Mouse (Mus musculus) CD8-positive naive resting alpha-beta T cell, adult 2 months (primary cell): ENCODE measurements at regions not wholly inside any gene's neighbourhood (a gene's known extent, or its start where the extent isn't known, plus 50 kb on each side); places are given as distances from the start of the nearest gene placed in this dataset.

Experiments
- DNase-seq, 2 experiments: peaks; one replicate each; pipeline ENCODE4 v3.0.0; 2022; ENCODE audit warnings: low read depth in 2 of 2, low spot score in 2 of 2

DNA sequence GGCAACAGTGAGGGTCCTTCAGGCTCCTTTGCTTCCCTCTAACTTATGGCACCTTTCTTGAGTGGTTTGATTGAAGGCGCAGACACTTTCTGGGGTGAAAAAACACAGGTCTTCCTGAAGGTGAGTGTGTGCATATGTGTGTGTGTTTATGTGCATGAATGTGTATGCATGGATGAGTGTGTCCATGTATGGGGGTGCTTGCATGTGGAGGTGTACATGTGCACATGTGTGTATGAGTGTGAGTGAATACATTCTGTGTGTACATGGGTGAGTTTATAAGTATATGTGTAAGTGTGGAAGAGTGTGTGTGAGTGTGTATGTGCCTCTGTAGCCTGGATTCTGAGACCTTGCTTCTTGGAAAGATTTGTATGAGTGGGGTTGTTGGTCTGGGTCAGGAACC is 167.5 kb upstream of the Ubash3b start:
- DNase-seq, result no peak

GRCm38 (mm10) chr9:41328480-41328879 is 167.0 kb upstream of the Ubash3b start:
- DNase-seq, result no peak

- DNase-seq, result no peak
These were observed 166.6 kb upstream of the Ubash3b start for GRCm38 (mm10) chr9:41328056-41328455.

GRCm38 (mm10) chr9:41327561-41327960 is 166.1 kb upstream of the Ubash3b start:
- DNase-seq, result no peak

DNA sequence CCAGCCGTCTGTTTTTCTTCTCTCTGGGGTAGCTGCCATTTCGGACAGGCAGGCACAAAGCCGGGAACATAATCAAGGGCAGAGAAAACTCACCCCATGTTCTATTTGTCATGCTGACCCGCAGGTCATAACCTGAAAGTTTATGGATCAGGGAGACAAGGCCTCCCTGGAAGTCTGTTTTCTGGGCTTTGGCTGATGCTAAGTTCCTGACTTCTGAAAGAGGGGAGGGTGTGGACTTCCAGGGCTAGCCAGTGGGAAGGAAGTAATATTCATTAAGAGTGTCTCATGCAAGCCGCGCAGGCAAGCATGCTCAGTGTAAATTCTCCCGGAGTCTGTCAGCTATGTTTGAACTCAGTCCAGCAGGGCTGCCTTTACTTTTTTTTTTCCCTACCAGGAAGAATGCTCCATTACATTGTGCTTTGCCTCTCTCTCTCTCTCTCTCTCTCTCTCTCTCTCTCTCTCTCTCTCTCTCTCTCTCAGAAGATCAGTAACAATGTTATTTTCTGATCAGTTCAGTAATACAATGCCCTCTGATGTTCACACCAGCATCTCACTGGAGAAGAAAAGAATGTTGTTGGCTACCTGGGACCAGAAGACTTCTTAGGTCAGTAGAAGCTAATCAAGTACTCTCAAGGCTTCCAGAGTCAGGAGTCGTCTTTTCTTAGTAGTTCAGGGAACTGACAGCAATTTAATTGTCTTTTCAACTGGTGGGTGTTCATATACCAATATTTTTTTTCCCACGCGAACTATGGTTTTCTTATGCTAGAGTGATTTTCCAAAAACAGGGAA is 165.5 kb upstream of the Ubash3b start:
- no peak for DNase-seq

DNA sequence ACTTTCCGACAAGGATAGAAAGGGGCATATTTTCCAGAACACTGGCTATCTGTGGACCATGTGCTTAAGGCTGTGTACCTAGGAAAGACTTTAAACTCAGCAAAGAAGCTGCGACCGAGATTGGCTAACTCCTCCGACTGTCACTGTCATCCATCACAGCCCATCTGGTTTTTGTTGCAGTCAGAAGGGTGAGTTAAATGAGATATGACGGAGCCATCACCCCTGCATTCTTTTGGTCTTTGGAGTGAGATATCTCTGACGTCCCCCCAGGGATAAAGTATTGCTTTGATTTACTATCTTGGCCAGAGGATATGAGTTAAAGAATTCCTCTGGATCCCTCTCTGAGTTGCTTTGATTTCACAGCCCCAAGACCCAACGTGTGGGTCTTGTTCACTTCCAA is 160.0 kb upstream of the Ubash3b start:
- DNase-seq, result no peak

DNA sequence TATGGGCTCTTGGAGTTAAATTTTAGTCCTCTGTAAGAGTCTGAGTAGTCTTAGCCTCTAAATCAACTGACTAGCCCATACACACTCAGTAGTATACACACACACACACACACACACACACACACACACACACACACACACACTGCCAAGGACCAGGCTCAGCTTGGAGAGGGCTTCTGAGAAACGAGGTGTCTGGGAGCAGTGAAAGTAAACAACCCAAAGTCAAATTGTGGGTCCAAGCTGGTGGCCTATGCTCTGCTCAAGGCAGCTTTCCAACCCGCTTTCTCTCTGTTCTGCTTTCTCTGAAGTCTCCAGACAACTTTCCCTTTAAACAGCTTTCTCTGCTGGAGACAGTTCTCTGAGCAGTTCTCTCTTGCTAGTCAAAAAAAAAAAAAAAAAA is 157.6 kb upstream of the Ubash3b start:
- no peak for DNase-seq

DNA sequence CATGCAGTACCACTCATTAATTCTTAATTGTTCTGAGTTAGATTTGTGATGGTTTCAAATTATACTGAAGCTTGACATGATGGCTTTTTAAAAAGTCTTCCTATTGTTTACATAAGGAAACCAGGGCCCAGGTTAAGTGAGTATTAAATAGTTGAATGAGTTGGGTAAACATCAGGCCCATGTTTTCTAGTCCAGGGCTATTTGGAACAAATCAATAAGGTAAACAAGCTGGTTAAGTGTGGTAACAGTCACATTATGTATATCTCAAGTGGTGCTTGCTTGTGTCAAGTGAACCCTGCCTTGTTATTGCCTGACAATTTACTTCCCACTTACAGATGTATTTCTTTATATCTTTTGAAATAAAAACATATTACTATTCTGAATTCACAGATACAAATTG is 144.7 kb upstream of the Ubash3b start:
- no peak for DNase-seq

- DNase-seq, result no peak
These were observed 142.0 kb upstream of the Ubash3b start for GRCm38 (mm10) chr9:41303494-41303828.

- no peak for DNase-seq
These were observed 141.5 kb upstream of the Ubash3b start for GRCm38 (mm10) chr9:41302809-41303493.

DNA sequence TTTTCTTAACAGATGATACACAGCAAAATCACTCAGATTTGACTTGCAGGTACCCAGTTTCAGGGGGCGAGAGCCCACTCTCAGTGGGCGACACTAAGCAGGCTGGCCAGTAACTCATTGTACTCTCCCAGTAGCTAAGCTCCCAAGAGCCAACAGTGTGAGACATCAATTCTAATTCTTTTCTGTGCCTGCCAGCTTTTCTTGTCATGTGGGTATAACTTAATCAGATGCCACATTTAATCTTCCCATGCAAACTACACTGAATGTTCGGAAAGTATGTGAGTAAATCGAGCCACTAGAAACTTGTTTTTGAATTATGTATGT is 124.6 kb upstream of the Ubash3b start:
- no peak for DNase-seq

GRCm38 (mm10) chr9:41285266-41286144 is 124.0 kb upstream of the Ubash3b start:
- no peak for DNase-seq

- DNase-seq, result no peak
These were observed 116.2 kb upstream of the Ubash3b start for GRCm38 (mm10) chr9:41277726-41278125.

DNA sequence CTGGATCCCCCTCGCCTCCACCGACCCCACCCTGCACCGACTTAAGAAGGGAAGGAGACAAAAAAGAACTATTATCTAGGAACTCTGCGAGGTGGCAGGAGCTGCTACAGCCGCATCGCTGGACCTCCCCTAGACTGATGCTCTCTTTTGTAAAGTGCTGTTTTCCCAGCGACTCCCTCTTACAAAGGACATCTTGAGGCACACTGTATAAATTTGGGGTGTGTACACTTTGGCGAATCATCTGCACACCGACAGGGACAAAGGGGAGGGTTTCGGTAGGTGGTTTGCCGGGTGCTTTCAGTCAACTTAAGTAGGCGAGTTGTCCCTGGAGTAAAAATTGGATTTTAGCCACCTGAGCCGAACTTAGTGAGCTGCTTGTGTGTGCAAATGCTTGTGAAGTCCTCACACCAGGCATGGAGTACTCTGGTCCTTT is 112.4 kb upstream of the Ubash3b start:
- no peak for DNase-seq

- DNase-seq, result no peak
These were observed 111.8 kb upstream of the Ubash3b start for GRCm38 (mm10) chr9:41273171-41273781.

DNA sequence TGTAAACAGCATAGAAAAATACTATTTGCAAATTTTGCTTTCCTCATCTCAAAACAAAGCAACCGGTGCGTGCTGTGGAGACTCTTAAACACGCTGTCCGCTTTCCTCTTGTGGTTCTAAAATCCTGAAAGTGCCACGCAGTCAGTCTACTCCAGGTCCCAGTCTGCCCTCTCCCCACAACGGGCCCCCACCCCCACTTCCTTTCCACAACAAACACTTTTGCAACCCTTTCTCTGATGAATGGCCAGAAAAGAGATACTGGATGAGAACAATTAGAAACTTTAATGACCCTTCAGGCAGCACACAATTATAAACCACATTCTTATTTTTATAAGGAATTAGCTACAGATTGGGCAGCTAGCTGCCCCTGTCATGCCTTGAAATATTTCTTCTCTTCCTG is 111.1 kb upstream of the Ubash3b start:
- DNase-seq, result no peak

DNA sequence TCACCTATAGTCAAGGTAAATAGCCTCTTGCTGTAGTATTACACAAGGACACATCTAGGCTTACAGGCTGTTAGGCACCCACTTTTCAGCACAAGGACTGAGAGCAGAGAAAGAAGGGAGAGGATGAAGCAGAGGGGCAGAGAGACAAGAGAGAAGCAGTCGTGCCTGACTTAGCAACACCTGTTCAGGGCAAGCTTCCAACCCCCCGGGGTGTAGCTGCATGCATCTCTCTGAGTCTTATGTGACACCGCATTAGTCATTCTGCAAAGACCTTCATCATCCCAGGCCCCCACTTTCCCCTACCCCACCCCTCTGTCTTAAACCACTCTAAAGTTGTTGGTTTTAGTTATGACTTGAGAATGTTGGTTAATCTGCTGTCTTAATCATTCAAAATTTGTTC is 106.6 kb upstream of the Ubash3b start:
- no peak for DNase-seq

GRCm38 (mm10) chr9:41264485-41264884 is 103.0 kb upstream of the Ubash3b start:
- no peak for DNase-seq

GRCm38 (mm10) chr9:41257244-41257643 is 95.7 kb upstream of the Ubash3b start:
- no peak for DNase-seq

- no peak for DNase-seq
These were observed 80.9 kb upstream of the Ubash3b start for GRCm38 (mm10) chr9:41242372-41242771.

- no peak for DNase-seq
These were observed 77.6 kb upstream of the Ubash3b start for GRCm38 (mm10) chr9:41239097-41239451.
